Mouse (Mus musculus) urinary bladder, postnatal 25 days (tissue): ENCODE data around the gene Crtc2.

Experiments
- DNase-seq: peaks from one replicate; pipeline ENCODE4 v3.0.0; 2022; ENCODE audit warnings: low spot score

The Crtc2 gene

GRCm38 (mm10) chr3:90253653-90254418 lies at the start of gene Crtc2:
Crtc2 (plus strand) TSS chr3:90254163.
- peak; percentile 81 for DNase-seq

- DNase-seq: no peak
These were observed 49.4 kb upstream of the Crtc2 start for GRCm38 (mm10) chr3:90204582-90204981.

GRCm38 (mm10) chr3:90208662-90209061 lies 45.3 kb upstream of the Crtc2 start:
- DNase-seq: no peak

- no peak for DNase-seq
These were observed 43.9 kb upstream of the Crtc2 start for GRCm38 (mm10) chr3:90209908-90210566.

GRCm38 (mm10) chr3:90211475-90212398 lies 42.2 kb upstream of the Crtc2 start:
- DNase-seq: no peak

GRCm38 (mm10) chr3:90212723-90213122 lies 41.2 kb upstream of the Crtc2 start:
- DNase-seq: no peak

GRCm38 (mm10) chr3:90213377-90213866 lies 40.5 kb upstream of the Crtc2 start, which contains the start of the genes Rps27 and Rab13:
Rps27 (minus strand) TSS chr3:90213651.
Rab13 (plus strand) TSS chr3:90213695.
- DNase-seq: peak; percentile 74

- no peak for DNase-seq
These were observed 39.8 kb upstream of the Crtc2 start for GRCm38 (mm10) chr3:90213956-90214684.

- no peak for DNase-seq
These were observed 38.1 kb upstream of the Crtc2 start for GRCm38 (mm10) chr3:90215825-90216380.

- no peak for DNase-seq
These were observed 33.9 kb upstream of the Crtc2 start for GRCm38 (mm10) chr3:90220088-90220487.

GRCm38 (mm10) chr3:90220531-90220951 lies 33.4 kb upstream of the Crtc2 start:
- peak; percentile 67 for DNase-seq

- DNase-seq: no peak
These were observed 32.8 kb upstream of the Crtc2 start for GRCm38 (mm10) chr3:90221123-90221522.

GRCm38 (mm10) chr3:90222455-90222854 lies 31.5 kb upstream of the Crtc2 start:
- DNase-seq: no peak

GRCm38 (mm10) chr3:90222941-90223340 lies 31.0 kb upstream of the Crtc2 start:
- no peak for DNase-seq

- DNase-seq: no peak
These were observed 29.6 kb upstream of the Crtc2 start for GRCm38 (mm10) chr3:90224331-90224730.

GRCm38 (mm10) chr3:90231075-90231474 lies 22.9 kb upstream of the Crtc2 start:
- DNase-seq: no peak

- peak; percentile 83 for DNase-seq
These were observed 22.2 kb upstream of the Crtc2 start, which contains the start of gene Jtb for GRCm38 (mm10) chr3:90231507-90232333. Jtb (plus strand) TSS chr3:90231597.

- DNase-seq: no peak
These were observed 12.7 kb upstream of the Crtc2 start for GRCm38 (mm10) chr3:90241251-90241650.

GRCm38 (mm10) chr3:90241669-90242358 lies 12.1 kb upstream of the Crtc2 start:
- no peak for DNase-seq
